Mouse (Mus musculus): Measurements from ENCODE around the gene Cntfr. TPM values are rescaled to one million over a fixed set of nuclear protein-coding genes. Genes with fewer than 3 reads are reported as not detected.
"Not testable (repeated sequence)": the region's sequence is repeated elsewhere in the genome, so short reads cannot be mapped to it uniquely, and the experiment has no call there.

The Cntfr gene
- polyA plus RNA-seq, 1 experiment from 2014 or later: 4.3 TPM

DNA sequence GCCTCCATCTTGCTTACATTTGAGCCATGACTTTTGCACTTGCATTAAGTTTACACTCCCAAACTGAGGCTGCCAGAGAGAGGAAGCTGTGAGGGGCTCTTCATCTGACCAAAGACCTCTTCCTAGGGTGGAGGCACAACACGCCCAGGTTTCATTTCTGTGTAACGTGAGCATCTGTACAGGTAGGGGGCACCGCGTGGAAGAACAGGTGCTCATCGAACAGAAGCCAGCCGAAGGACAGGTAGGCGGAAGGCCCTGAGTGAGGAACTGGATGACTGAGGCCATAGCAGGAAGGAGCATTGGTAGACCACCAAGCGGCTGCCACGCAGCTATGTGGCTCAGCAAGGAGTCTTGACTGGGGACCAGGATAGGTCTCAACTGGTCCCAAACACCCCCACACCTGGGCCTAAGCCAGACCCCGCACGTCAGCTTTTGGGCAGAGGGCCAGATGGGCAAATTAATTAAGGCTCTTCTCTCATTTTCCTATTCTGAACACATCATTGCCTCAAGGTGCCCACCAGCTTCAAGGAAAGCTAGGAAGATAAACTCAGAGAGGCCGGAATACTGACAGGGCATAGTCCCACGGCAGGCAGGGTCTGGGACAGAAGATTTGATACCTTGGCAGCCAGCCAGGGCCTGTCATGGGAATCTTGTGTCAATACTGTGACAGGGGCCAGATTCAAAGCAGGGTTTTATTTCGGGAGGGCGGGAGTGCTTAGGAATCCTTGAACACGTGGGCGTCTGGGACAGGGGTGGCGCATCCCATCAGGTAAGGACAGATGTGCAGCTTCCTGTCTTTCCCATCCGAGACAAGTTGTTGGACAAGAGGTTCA lies 9.2 kb upstream of the Cntfr start:
- ATAC-seq (ENCODE audit: low FRiP score, low TSS enrichment): no peak
- no peaks in the 10 kb centered on the region; the same call in 1 of the 2 replicates for H3K27me3 ChIP-seq (ENCODE audit: control insufficient read depth, insufficient read depth, low read length)
- DNase-seq (ENCODE audit: low spot score): no peak
- H3K4me1 ChIP-seq (replicated peaks; ENCODE audit: control insufficient read depth, insufficient read depth): no peaks in the 10 kb centered on the region
- no peak overlapping the region for H3K9ac ChIP-seq (ENCODE audit: low read length)
- no peaks in the 10 kb centered on the region for H3K36me3 ChIP-seq (ENCODE audit: control insufficient read depth, insufficient read depth, low read length)
- H3K27ac ChIP-seq (replicated peaks): no peak overlapping the region
- H3K4me3 ChIP-seq (ENCODE audit: low read depth, low read length): no peak overlapping the region
- no peak for TF ChIP-seq EP300 (optimal IDR thresholded peaks at IDR 0.05)
- no peak for TF ChIP-seq CTCF (IDR thresholded peaks at IDR 0.05; ENCODE audit: low read depth)
- H3K9me3 ChIP-seq (ENCODE audit: control insufficient read depth, low read length): no peaks in the 10 kb centered on the region
- WGBS: 61% methylated on average over 19 of the region's 19 CpGs
- no peak overlapping the region for H3K4me2 ChIP-seq (replicated peaks; ENCODE audit: low read depth)

GRCm38 (mm10) chr4:41704651-41705050 lies 7.8 kb upstream of the Cntfr start:
- Histone ChIP-seq H3K4me2 (replicated peaks; ENCODE audit: low read depth) (no peak overlapping the region), H3K27ac (replicated peaks) (no peak overlapping the region), H3K27me3 (ENCODE audit: control insufficient read depth, insufficient read depth, low read length) (no peaks in the 10 kb centered on the region; the same call in 1 of the 2 replicates), H3K4me3 (ENCODE audit: low read depth, low read length) (no peak overlapping the region), H3K9ac (ENCODE audit: low read length) (no peak overlapping the region), H3K36me3 (ENCODE audit: control insufficient read depth, insufficient read depth, low read length) (no peaks in the 10 kb centered on the region), H3K9me3 (ENCODE audit: control insufficient read depth, low read length) (no peaks in the 10 kb centered on the region), H3K4me1 (replicated peaks; ENCODE audit: control insufficient read depth, insufficient read depth) (no peaks in the 10 kb centered on the region)
- no peak for TF ChIP-seq EP300 (optimal IDR thresholded peaks at IDR 0.05)
- no peak for TF ChIP-seq CTCF (IDR thresholded peaks at IDR 0.05; ENCODE audit: low read depth)
- ATAC-seq (ENCODE audit: low FRiP score, low TSS enrichment) (no peak), DNase-seq (ENCODE audit: low spot score) (no peak)
- 6% methylated on average over 5 of the region's 5 CpGs for WGBS

DNA sequence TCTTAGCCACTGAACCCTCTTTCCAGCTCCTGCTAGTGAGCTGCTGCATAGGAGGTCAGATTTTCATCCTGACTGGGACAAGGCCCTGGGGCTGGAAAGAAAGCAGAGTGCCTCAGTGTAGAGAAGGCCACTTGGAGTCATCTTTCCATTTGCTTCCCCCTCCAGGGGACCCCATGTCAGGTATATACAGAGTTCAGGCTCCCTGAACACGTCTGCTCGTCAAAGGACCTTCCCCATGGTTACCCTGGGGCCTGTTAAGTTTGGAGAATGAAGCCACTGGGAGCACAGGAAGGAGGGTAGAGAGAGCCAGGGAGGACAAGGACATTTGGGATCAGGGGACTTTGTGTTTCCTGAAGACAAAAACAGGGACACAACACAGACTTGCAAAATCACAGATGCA lies 5.3 kb upstream of the Cntfr start:
- H3K9ac ChIP-seq (ENCODE audit: low read length); H3K27ac ChIP-seq (replicated peaks); DNase-seq (ENCODE audit: low spot score); ATAC-seq (ENCODE audit: low FRiP score, low TSS enrichment); H3K36me3 ChIP-seq (ENCODE audit: control insufficient read depth, insufficient read depth, low read length); H3K4me2 ChIP-seq (replicated peaks; ENCODE audit: low read depth); H3K27me3 ChIP-seq (ENCODE audit: control insufficient read depth, insufficient read depth, low read length); H3K4me1 ChIP-seq (replicated peaks; ENCODE audit: control insufficient read depth, insufficient read depth); H3K4me3 ChIP-seq (ENCODE audit: low read depth, low read length); H3K9me3 ChIP-seq (ENCODE audit: control insufficient read depth, low read length): not testable (repeated sequence)
- WGBS: 68% methylated on average over 2 of the region's 2 CpGs

DNA sequence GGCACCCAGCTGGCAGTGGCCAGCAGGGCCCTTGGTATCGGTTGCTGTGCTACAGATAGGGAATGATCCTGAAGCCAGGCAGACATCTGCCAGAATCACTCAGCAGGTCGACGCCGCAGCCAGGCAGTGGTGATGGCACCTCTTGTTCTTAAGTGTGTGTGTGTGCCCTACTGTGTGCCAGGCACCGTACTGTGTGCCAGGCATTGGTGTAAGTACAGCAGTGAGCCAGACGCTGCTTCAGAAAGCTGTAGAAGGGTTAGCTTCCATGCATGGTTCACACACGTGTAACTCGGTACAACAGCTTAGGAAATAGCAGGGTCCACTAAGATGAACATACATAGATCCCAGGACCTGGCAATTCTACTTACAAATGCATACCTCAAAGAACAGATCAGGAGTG lies 3.3 kb upstream of the Cntfr start:
- H3K27me3 ChIP-seq (ENCODE audit: control insufficient read depth, insufficient read depth, low read length); DNase-seq (ENCODE audit: low spot score); H3K4me1 ChIP-seq (replicated peaks; ENCODE audit: control insufficient read depth, insufficient read depth); ATAC-seq (ENCODE audit: low FRiP score, low TSS enrichment); H3K9me3 ChIP-seq (ENCODE audit: control insufficient read depth, low read length); H3K4me2 ChIP-seq (replicated peaks; ENCODE audit: low read depth); H3K9ac ChIP-seq (ENCODE audit: low read length); H3K27ac ChIP-seq (replicated peaks); H3K4me3 ChIP-seq (ENCODE audit: low read depth, low read length); H3K36me3 ChIP-seq (ENCODE audit: control insufficient read depth, insufficient read depth, low read length): not testable (repeated sequence)
- 86% methylated on average over 2 of the region's 8 CpGs for WGBS

GRCm38 (mm10) chr4:41699783-41700182 lies 2.9 kb upstream of the Cntfr start, which contains the start of gene Il11ra1:
Gene Il11ra1, plus strand, starts transcription at chr4:41699989.
- not testable (repeated sequence) for H3K4me1 ChIP-seq (replicated peaks; ENCODE audit: control insufficient read depth, insufficient read depth); H3K36me3 ChIP-seq (ENCODE audit: control insufficient read depth, insufficient read depth, low read length); H3K27me3 ChIP-seq (ENCODE audit: control insufficient read depth, insufficient read depth, low read length); H3K9me3 ChIP-seq (ENCODE audit: control insufficient read depth, low read length); H3K4me2 ChIP-seq (replicated peaks; ENCODE audit: low read depth); ATAC-seq (ENCODE audit: low FRiP score, low TSS enrichment); H3K4me3 ChIP-seq (ENCODE audit: low read depth, low read length); H3K9ac ChIP-seq (ENCODE audit: low read length); DNase-seq (ENCODE audit: low spot score); H3K27ac ChIP-seq (replicated peaks)
- 89% methylated on average over 9 of the region's 10 CpGs for WGBS

GRCm38 (mm10) chr4:41698421-41699016 lies 1.6 kb upstream of the Cntfr start:
- H3K4me3 ChIP-seq (ENCODE audit: low read depth, low read length); H3K4me1 ChIP-seq (replicated peaks; ENCODE audit: control insufficient read depth, insufficient read depth); H3K9ac ChIP-seq (ENCODE audit: low read length); H3K9me3 ChIP-seq (ENCODE audit: control insufficient read depth, low read length); H3K27ac ChIP-seq (replicated peaks); DNase-seq (ENCODE audit: low spot score); H3K4me2 ChIP-seq (replicated peaks; ENCODE audit: low read depth); H3K27me3 ChIP-seq (ENCODE audit: control insufficient read depth, insufficient read depth, low read length); H3K36me3 ChIP-seq (ENCODE audit: control insufficient read depth, insufficient read depth, low read length); ATAC-seq (ENCODE audit: low FRiP score, low TSS enrichment): not testable (repeated sequence)
- 11% methylated on average over 16 of the region's 32 CpGs for WGBS

DNA sequence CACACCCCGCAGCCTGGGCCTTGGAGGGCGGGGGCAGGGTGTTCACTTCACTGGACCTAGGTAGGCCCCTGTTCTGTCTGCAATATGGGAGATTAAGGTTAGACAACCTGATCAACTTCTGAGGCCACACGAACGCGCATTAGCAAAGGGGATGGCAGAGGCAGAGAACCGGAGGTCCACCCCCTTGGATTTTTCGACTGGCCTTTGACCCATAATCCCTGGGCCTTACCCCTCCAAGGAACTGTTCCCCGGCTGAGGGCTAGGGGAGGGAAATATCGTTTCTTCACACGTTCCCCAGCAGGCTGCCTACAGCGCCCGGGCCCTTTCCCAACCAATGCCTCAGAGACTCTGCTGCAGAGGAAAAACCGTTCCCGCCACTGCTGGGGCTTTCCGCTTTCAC lies 437 bp downstream of the Cntfr start:
- H3K4me3 ChIP-seq (ENCODE audit: low read depth, low read length); H3K4me1 ChIP-seq (replicated peaks; ENCODE audit: control insufficient read depth, insufficient read depth); H3K27me3 ChIP-seq (ENCODE audit: control insufficient read depth, insufficient read depth, low read length); H3K27ac ChIP-seq (replicated peaks); H3K9me3 ChIP-seq (ENCODE audit: control insufficient read depth, low read length); H3K36me3 ChIP-seq (ENCODE audit: control insufficient read depth, insufficient read depth, low read length); ATAC-seq (ENCODE audit: low FRiP score, low TSS enrichment); DNase-seq (ENCODE audit: low spot score); H3K9ac ChIP-seq (ENCODE audit: low read length); H3K4me2 ChIP-seq (replicated peaks; ENCODE audit: low read depth): not testable (repeated sequence)
- WGBS: 32% methylated on average over 11 of the region's 15 CpGs

- H3K9me3 ChIP-seq (ENCODE audit: control insufficient read depth, low read length); H3K9ac ChIP-seq (ENCODE audit: low read length); H3K4me1 ChIP-seq (replicated peaks; ENCODE audit: control insufficient read depth, insufficient read depth); H3K27me3 ChIP-seq (ENCODE audit: control insufficient read depth, insufficient read depth, low read length); H3K36me3 ChIP-seq (ENCODE audit: control insufficient read depth, insufficient read depth, low read length); H3K4me3 ChIP-seq (ENCODE audit: low read depth, low read length); ATAC-seq (ENCODE audit: low FRiP score, low TSS enrichment); H3K4me2 ChIP-seq (replicated peaks; ENCODE audit: low read depth); DNase-seq (ENCODE audit: low spot score); H3K27ac ChIP-seq (replicated peaks): not testable (repeated sequence)
- WGBS: 7% methylated on average over 11 of the region's 38 CpGs
These were observed 1.1 kb downstream of the Cntfr start for GRCm38 (mm10) chr4:41695800-41696199.

DNA sequence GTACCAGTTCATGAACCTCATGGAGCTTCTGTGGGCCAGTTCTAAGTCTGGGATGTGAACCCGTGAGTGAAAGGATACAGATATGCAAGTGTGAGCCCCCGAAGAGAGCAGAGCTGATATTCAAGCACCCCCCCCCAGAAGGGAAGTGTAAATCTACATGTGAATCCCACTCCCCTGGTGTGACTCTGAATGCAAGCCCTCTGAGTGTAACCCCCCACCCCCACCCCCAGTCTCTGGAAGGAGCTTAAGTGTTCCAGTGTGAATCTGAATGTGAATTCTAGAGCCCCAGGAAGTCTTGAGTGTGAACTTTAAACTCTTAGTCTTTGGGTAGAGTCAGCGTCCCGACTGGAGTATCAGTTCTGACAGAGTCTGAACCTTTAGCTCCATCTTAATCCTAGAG lies 3.4 kb downstream of the Cntfr start:
- not testable (repeated sequence) for H3K27ac ChIP-seq (replicated peaks); H3K36me3 ChIP-seq (ENCODE audit: control insufficient read depth, insufficient read depth, low read length); DNase-seq (ENCODE audit: low spot score); H3K27me3 ChIP-seq (ENCODE audit: control insufficient read depth, insufficient read depth, low read length); H3K9ac ChIP-seq (ENCODE audit: low read length); ATAC-seq (ENCODE audit: low FRiP score, low TSS enrichment); H3K4me2 ChIP-seq (replicated peaks; ENCODE audit: low read depth); H3K4me3 ChIP-seq (ENCODE audit: low read depth, low read length); H3K9me3 ChIP-seq (ENCODE audit: control insufficient read depth, low read length); H3K4me1 ChIP-seq (replicated peaks; ENCODE audit: control insufficient read depth, insufficient read depth)
- 17% methylated on average over 4 of the region's 4 CpGs for WGBS
